Mouse (Mus musculus): Measurements from ENCODE around the gene Mylk4.

DNA sequence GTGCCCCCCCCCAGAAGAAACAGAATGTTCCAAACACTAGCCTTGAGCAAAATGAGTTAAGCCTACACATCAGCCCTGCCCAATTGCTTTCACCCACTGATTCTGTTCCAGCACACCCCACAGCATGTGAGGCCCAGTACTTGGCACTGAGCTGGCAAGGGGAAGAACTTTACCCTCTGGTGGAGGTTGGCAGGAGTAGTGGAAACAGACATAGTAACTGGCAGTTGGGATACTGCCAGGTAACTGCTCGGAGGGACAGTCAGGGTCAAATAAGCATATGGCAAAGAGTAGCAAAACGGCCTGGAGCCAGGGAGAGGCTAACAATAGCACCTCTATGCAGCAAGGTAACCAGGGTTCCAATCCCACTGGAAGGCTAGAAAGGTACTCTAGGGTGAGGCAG, 10.9 kb upstream of the Mylk4 start:
- no peak for TF ChIP-seq POLR2A (IDR thresholded peaks at IDR 0.05; ENCODE audit: borderline replicate concordance, insufficient read depth, low read length)
- no peak for TF ChIP-seq CTCF (IDR thresholded peaks at IDR 0.05; ENCODE audit: borderline replicate concordance, insufficient read depth, low read depth, low read length)
